Mouse (Mus musculus) G1E (cell line): Measurements from ENCODE around the gene Lrmda. TPM values are rescaled to one million over a fixed set of nuclear protein-coding genes. Genes with fewer than 3 reads are reported as not detected.

Experiments used
- ATAC-seq: 2 replicates; pipeline ENCODE4 v1.8.0; 2016; ENCODE audit warnings: mild to moderate bottlenecking; ENCODE audit not compliant: insufficient number of reproducible peaks, poor library complexity, low FRiP score, severe bottlenecking; ENCODE audit errors: extremely low read depth
- DNase-seq: peaks from one replicate; pipeline ENCODE4 v3.0.0; 2012; ENCODE audit warnings: low spot score
- H3K27me3 ChIP-seq: 2 replicates; pipeline ENCODE4 v1.6.1; 2012; ENCODE audit warnings: mild to moderate bottlenecking, low read length, inconsistent platforms; ENCODE audit not compliant: insufficient read depth
- H3K36me3 ChIP-seq: replicated peaks from 2 replicates; pipeline ENCODE3; 2012; ENCODE audit warnings: mild to moderate bottlenecking, inconsistent platforms
- H3K4me1 ChIP-seq: 2 replicates; pipeline ENCODE4 v1.6.1; 2012; ENCODE audit warnings: low read depth, low read length, inconsistent platforms, mixed read lengths; ENCODE audit not compliant: insufficient read depth
- H3K4me3 ChIP-seq: 2 replicates; pipeline ENCODE4 v1.5.1; 2012; ENCODE audit warnings: low read depth, mild to moderate bottlenecking, inconsistent platforms, low read length, moderate library complexity, mixed read lengths
- H3K9me3 ChIP-seq: replicated peaks from 2 replicates; pipeline ENCODE4 v1.6.1; 2012; ENCODE audit warnings: inconsistent platforms
- CTCF ChIP-seq: IDR thresholded peaks from 2 replicates; pipeline ENCODE4 v1.5.1; 2012; ENCODE audit warnings: low read depth, low read length, inconsistent platforms, mixed read lengths
- GATA1 ChIP-seq: IDR thresholded peaks from 2 replicates; pipeline ENCODE4 v1.6.1; 2012; ENCODE audit warnings: borderline replicate concordance, low read length, inconsistent platforms, mixed read lengths
- GATA2 ChIP-seq: IDR thresholded peaks from 2 replicates; pipeline ENCODE4 v1.6.1; 2012; ENCODE audit warnings: low read depth, low read length, inconsistent platforms, borderline replicate concordance
- POLR2AphosphoS5 ChIP-seq: IDR thresholded peaks from 2 replicates; pipeline ENCODE4 v1.6.1; 2012; ENCODE audit warnings: low read depth, low read length, inconsistent platforms; ENCODE audit not compliant: insufficient replicate concordance
- TAL1 ChIP-seq: conservative IDR thresholded peaks from 2 replicates; pipeline ENCODE4 v1.6.1; 2012; ENCODE audit warnings: low read depth, low read length, inconsistent platforms, mixed read lengths
- polyA plus RNA-seq: library from polyadenylated mRNA; stranded (reverse); fragments of >175 nt; gene quantifications from 2 replicates; pipeline ENCODE4 v1.2.3, GENCODE M21; 2012
- total RNA-seq, 2 experiments: library from RNA; stranded (forward) in 1 of 2; stranded (reverse) in 1 of 2; fragments of 200-1000 nt in 1 of 2; fragments of >200 nt in 1 of 2; fragmentation: Nextera tagmentation in 1 of 2; gene quantifications; 2 replicates each; pipeline ENCODE4 v1.2.3; 2014 to 2017

Gene Lrmda
- total and polyA plus RNA-seq, 3 experiments: not detected

DNA sequence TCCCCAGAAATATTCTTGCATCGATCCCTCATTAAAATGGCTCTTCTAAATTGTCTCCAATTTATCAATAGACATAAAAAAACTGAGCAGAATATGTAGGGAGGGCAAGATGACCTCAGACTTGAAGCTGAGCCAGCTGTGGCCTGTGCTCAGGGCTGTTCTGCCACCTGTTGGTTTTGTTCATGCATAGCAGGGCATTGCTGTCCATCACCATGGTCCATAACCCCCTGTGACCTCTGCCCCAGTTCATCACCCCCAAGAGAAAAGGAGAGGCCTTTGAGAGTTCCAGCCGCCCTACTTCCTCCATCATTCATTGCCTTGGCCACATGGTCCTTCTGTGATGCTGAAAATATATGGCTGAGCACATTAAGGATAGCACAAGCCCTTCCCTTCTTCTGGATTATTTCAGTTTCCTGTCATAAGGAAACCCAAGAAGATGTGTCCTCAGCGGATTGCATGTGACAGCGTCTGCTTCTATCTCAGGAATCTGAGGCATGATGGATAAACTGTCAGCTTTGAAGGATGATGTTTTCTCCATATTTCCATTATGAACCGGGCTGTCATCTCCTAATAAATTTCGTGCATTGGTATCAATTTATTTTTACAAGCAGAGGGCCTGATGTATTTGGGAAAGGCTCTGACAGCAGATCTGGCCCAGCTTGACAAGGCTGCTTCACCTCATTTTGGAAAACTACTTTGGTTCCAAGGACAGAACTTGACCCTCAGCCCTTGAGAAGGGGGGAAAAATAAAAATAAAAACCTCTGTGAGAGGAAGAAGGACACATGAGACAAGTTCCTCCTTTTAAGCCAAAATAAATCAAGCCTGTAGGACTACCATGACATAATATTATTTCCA lies 798.1 kb downstream of the Lrmda start:
- Histone ChIP-seq H3K4me3 (no peak overlapping the region), H3K4me1 (no peaks in the 10 kb centered on the region), H3K27me3 (no peaks in the 10 kb centered on the region), H3K36me3 (no peaks in the 10 kb centered on the region), H3K9me3 (peaks cover 5% of the 10 kb centered on the region)
- TF ChIP-seq POLR2AphosphoS5: no peak
- no peak for TF ChIP-seq CTCF
- no peak for TF ChIP-seq GATA1
- TF ChIP-seq TAL1: no peak
- TF ChIP-seq GATA2: no peak
- ATAC-seq (no peak), DNase-seq (no peak)

DNA sequence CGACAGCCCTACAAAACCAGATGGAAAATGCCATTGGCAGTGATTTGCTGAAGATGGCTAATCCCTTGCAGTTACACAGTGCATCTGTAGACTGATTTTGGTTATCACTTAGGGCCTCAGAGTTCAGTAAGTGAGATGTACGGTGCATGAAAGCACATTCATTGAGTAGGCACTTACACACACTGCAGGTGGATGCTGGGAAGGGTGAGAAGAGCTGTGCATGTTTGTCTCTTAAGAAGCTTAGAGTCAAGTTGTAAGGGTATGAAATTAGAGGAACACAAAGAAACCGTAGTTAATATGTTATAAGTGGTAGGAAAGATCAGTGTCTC lies 798.7 kb downstream of the Lrmda start:
- Histone ChIP-seq H3K36me3 (no peaks in the 10 kb centered on the region), H3K27me3 (no peaks in the 10 kb centered on the region), H3K4me1 (no peaks in the 10 kb centered on the region), H3K9me3 (peaks cover 5% of the 10 kb centered on the region; the same call in 1 of the 2 replicates), H3K4me3 (no peak overlapping the region)
- ATAC-seq: no peak
- TF ChIP-seq CTCF (no peak), TAL1 (no peak), GATA2 (no peak), GATA1 (no peak), POLR2AphosphoS5 (no peak)
- no peak for DNase-seq

- TF ChIP-seq CTCF (no peak), GATA2 (no peak), TAL1 (no peak), GATA1 (no peak), POLR2AphosphoS5 (no peak)
These were observed 803.4 kb downstream of the Lrmda start for GRCm38 (mm10) chr14:22822942-22823341.

DNA sequence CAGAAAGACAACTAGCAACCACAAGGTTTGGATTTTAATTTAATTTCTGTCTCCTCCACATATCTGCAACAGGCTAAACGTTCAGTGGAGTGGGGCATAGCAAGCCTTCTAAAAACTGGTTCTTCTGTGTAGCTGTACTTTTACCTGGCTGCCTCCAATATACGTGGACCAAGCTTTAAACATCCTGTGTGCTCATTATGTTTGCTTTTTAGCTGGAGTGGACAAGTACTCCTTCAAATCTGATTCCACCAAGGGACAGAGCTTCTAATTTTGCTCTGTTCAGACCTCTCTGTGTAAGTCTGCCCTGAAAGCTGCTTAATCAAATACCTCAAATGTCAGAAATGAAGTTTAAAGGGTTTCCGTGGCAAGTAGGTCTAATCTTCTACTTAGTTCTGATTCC lies 807.3 kb downstream of the Lrmda start:
- Histone ChIP-seq H3K27me3 (no peaks in the 10 kb centered on the region), H3K4me1 (no peaks in the 10 kb centered on the region), H3K9me3 (no peaks in the 10 kb centered on the region), H3K36me3 (no peaks in the 10 kb centered on the region), H3K4me3 (no peak overlapping the region)
- DNase-seq (no peak), ATAC-seq (no peak)
- TF ChIP-seq CTCF (no peak), GATA2 (no peak), GATA1 (no peak), TAL1 (no peak), POLR2AphosphoS5 (no peak)

More at GRCm38 (mm10) chr14:22822942-22823341, 803.4 kb downstream of the Lrmda start:
- DNase-seq: no peak
- Histone ChIP-seq H3K4me3 (no peak overlapping the region), H3K27me3 (no peaks in the 10 kb centered on the region), H3K9me3 (0 out of 2 replicates have a peak, but pooled peaks cover 5% of the 10 kb centered on the region), H3K4me1 (no peaks in the 10 kb centered on the region), H3K36me3 (no peaks in the 10 kb centered on the region)
- no peak for ATAC-seq

GRCm38 (mm10) chr14:22837058-22837457 lies 817.5 kb downstream of the Lrmda start:
- TF ChIP-seq CTCF (no peak), GATA1 (no peak), GATA2 (no peak)
- Histone ChIP-seq H3K36me3 (no peaks in the 10 kb centered on the region), H3K4me3 (no peak overlapping the region), H3K9me3 (peaks cover 6% of the 10 kb centered on the region), H3K27me3 (no peaks in the 10 kb centered on the region), H3K4me1 (no peaks in the 10 kb centered on the region)
- ATAC-seq (no peak), DNase-seq (no peak)

DNA sequence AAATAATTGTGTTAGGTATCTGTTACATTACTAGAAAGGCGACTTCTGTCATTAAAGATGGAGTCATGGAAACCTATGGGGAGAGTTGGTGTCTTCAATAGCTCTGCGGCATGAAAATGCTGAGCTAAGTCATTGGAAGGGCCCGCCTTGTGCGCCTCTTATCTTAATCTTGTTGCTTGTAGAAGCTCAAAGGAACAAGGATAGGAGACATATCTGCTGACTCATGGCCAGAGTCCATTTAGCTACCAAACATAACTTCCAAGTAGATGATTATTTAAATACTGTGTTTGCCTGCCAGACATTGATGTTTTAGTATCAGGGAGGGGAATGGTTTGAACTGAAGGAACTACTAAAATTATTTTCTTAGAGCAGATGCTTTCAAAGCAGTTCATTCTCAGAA lies 821.6 kb downstream of the Lrmda start:
- Histone ChIP-seq H3K4me1 (no peaks in the 10 kb centered on the region), H3K27me3 (no peaks in the 10 kb centered on the region), H3K36me3 (no peaks in the 10 kb centered on the region), H3K4me3 (no peak overlapping the region), H3K9me3 (peaks cover 20% of the 10 kb centered on the region)
- ATAC-seq (no peak), DNase-seq (no peak)
- no peak for TF ChIP-seq POLR2AphosphoS5
- TF ChIP-seq GATA2: no peak
- no peak for TF ChIP-seq TAL1
- no peak for TF ChIP-seq GATA1
- TF ChIP-seq CTCF: no peak
